Mouse (Mus musculus) erythroblast, embryonic 14.5 days (primary cell): ENCODE measurements around the gene Dph7.

ENCODE experiments used
- GATA1 ChIP-seq: IDR thresholded peaks from 2 replicates; pipeline ENCODE4 v1.6.1; 2012; ENCODE audit warnings: low read length, inconsistent platforms, mixed read lengths
- TAL1 ChIP-seq: IDR thresholded peaks from 3 replicates; pipeline ENCODE4 v1.6.1; 2012; ENCODE audit warnings: low read length, inconsistent platforms, mixed read lengths

- no peak for TF ChIP-seq TAL1
- TF ChIP-seq GATA1: no peak
Observed at GRCm38 (mm10) chr2:24927810-24928479, 34.3 kb upstream of the Dph7 start.
